Mouse (Mus musculus): Measurements from ENCODE around the gene H2-Aa.

GRCm38 (mm10) chr17:34240916-34241315, 46.7 kb downstream of the H2-Aa start:
- no peak for TF ChIP-seq POLR2A (IDR thresholded peaks at IDR 0.05; ENCODE audit: low read depth, low read length)
- no peak for TF ChIP-seq CTCF (IDR thresholded peaks at IDR 0.05; ENCODE audit: borderline replicate concordance, insufficient read depth, low read length)

Data from embryonic fibroblast, embryonic 13.5 days (primary cell).